Mouse (Mus musculus): ENCODE measurements around the gene Rpl18. TPM values are rescaled to one million over a fixed set of nuclear protein-coding genes. Genes with fewer than 3 reads are reported as not detected.
A peak's percentile ranks its signal among the peaks of the same experiment; 100 is the strongest.

Gene Rpl18
- 942 and 1,034 TPM in 2 replicates for polyA plus RNA-seq (2015; fragmentation: Nextera tagmentation; extraction: Ambion mirVana)

- no peaks in the 10 kb centered on the region for H3K27me3 ChIP-seq
- H3K9ac ChIP-seq: peak within 1 kb of the TSS; percentile 68
- peak within 1 kb of the TSS; percentile 77 for H3K27ac ChIP-seq
- H3K4me3 ChIP-seq: peak within 1 kb of the TSS; percentile 73
- ATAC-seq (ENCODE audit: insufficient number of reproducible peaks, low FRiP score, low TSS enrichment, low read depth): peak; percentile 90
- H3K9me3 ChIP-seq: no peaks in the 10 kb centered on the region
- H3K4me1 ChIP-seq: peaks cover 59% of the 10 kb centered on the region
- peaks cover 50% of the 10 kb centered on the region for H3K36me3 ChIP-seq
- 7% methylated on average over 34 of the region's 34 CpGs for WGBS
- peak within 1 kb of the TSS; percentile 90 for H3K4me2 ChIP-seq
Measured at GRCm38 (mm10) chr7:45715090-45715708, at the start of gene Rpl18. Rpl18 (plus strand) TSS chr7:45715457.

- ATAC-seq (ENCODE audit: insufficient number of reproducible peaks, low FRiP score, low TSS enrichment, low read depth): no peak
- Histone ChIP-seq H3K4me1 (peaks cover 7% of the 10 kb centered on the region; the same call in 1 of the 2 replicates), H3K27me3 (no peaks in the 10 kb centered on the region), H3K36me3 (no peaks in the 10 kb centered on the region), H3K9ac (no peak within 1 kb of the TSS), H3K27ac (peak within 1 kb of the TSS; percentile 48; the same call in 1 of the 2 replicates), H3K4me3 (no peak within 1 kb of the TSS), H3K4me2 (no peak within 1 kb of the TSS), H3K9me3 (no peaks in the 10 kb centered on the region)
- 82% methylated on average over 7 of the region's 7 CpGs for WGBS
Measured at GRCm38 (mm10) chr7:45666161-45666560, 49.1 kb upstream of the Rpl18 start, which contains the start of gene Fut2. Fut2 (minus strand) TSS chr7:45666394.

GRCm38 (mm10) chr7:45667761-45668160 is 47.5 kb upstream of the Rpl18 start:
- Histone ChIP-seq H3K27me3 (no peaks in the 10 kb centered on the region), H3K27ac (no peak overlapping the region), H3K4me3 (no peak overlapping the region), H3K9me3 (no peaks in the 10 kb centered on the region), H3K4me2 (no peak overlapping the region), H3K9ac (no peak overlapping the region), H3K36me3 (no peaks in the 10 kb centered on the region), H3K4me1 (peaks cover 7% of the 10 kb centered on the region; the same call in 1 of the 2 replicates)
- ATAC-seq (ENCODE audit: insufficient number of reproducible peaks, low FRiP score, low TSS enrichment, low read depth): no peak
- WGBS: 65% methylated on average over 14 of the region's 14 CpGs

- 95% methylated on average over 9 of the region's 9 CpGs for WGBS
- Histone ChIP-seq H3K9me3 (no peaks in the 10 kb centered on the region), H3K4me3 (no peak overlapping the region), H3K36me3 (no peaks in the 10 kb centered on the region), H3K4me1 (peaks cover 7% of the 10 kb centered on the region; the same call in 1 of the 2 replicates), H3K4me2 (no peak overlapping the region), H3K9ac (no peak overlapping the region), H3K27me3 (no peaks in the 10 kb centered on the region), H3K27ac (no peak overlapping the region)
- no peak for ATAC-seq (ENCODE audit: insufficient number of reproducible peaks, low FRiP score, low TSS enrichment, low read depth)
Measured at GRCm38 (mm10) chr7:45668921-45669320, 46.3 kb upstream of the Rpl18 start.

GRCm38 (mm10) chr7:45677627-45678295 is 37.5 kb upstream of the Rpl18 start:
- Histone ChIP-seq H3K9me3 (no peaks in the 10 kb centered on the region), H3K27ac (no peak overlapping the region), H3K4me3 (no peak overlapping the region), H3K4me2 (no peak overlapping the region), H3K9ac (no peak overlapping the region), H3K4me1 (peaks cover 3% of the 10 kb centered on the region), H3K36me3 (no peaks in the 10 kb centered on the region), H3K27me3 (no peaks in the 10 kb centered on the region)
- 72% methylated on average over 7 of the region's 7 CpGs for WGBS
- no peak for ATAC-seq (ENCODE audit: insufficient number of reproducible peaks, low FRiP score, low TSS enrichment, low read depth)

- Histone ChIP-seq H3K9ac (no peak overlapping the region), H3K4me1 (peaks cover 3% of the 10 kb centered on the region), H3K4me3 (no peak overlapping the region), H3K27me3 (no peaks in the 10 kb centered on the region), H3K36me3 (no peaks in the 10 kb centered on the region), H3K4me2 (no peak overlapping the region), H3K9me3 (no peaks in the 10 kb centered on the region), H3K27ac (no peak overlapping the region)
- ATAC-seq (ENCODE audit: insufficient number of reproducible peaks, low FRiP score, low TSS enrichment, low read depth): no peak
- WGBS: 88% methylated on average over 14 of the region's 14 CpGs
Measured at GRCm38 (mm10) chr7:45678513-45678912, 36.7 kb upstream of the Rpl18 start.

- 74% methylated on average over 14 of the region's 14 CpGs for WGBS
Measured at GRCm38 (mm10) chr7:45679966-45680621, 35.2 kb upstream of the Rpl18 start.

GRCm38 (mm10) chr7:45681046-45681736 is 34.1 kb upstream of the Rpl18 start:
- Histone ChIP-seq H3K4me2 (no peak overlapping the region), H3K36me3 (no peaks in the 10 kb centered on the region), H3K27ac (no peak overlapping the region), H3K27me3 (no peaks in the 10 kb centered on the region), H3K4me3 (no peak overlapping the region), H3K9me3 (no peaks in the 10 kb centered on the region), H3K9ac (no peak overlapping the region), H3K4me1 (peaks cover 20% of the 10 kb centered on the region)
- no peak for ATAC-seq (ENCODE audit: insufficient number of reproducible peaks, low FRiP score, low TSS enrichment, low read depth)
- 82% methylated on average over 8 of the region's 8 CpGs for WGBS

More at GRCm38 (mm10) chr7:45679966-45680621, 35.2 kb upstream of the Rpl18 start:
- no peaks in the 10 kb centered on the region for H3K9me3 ChIP-seq
- H3K36me3 ChIP-seq: no peaks in the 10 kb centered on the region
- no peak overlapping the region for H3K27ac ChIP-seq
- H3K4me2 ChIP-seq: no peak overlapping the region
- H3K4me1 ChIP-seq: peaks cover 9% of the 10 kb centered on the region
- no peak for ATAC-seq (ENCODE audit: insufficient number of reproducible peaks, low FRiP score, low TSS enrichment, low read depth)
- no peak overlapping the region for H3K9ac ChIP-seq
- H3K27me3 ChIP-seq: no peaks in the 10 kb centered on the region
- no peak overlapping the region for H3K4me3 ChIP-seq

GRCm38 (mm10) chr7:45682144-45683126 is 32.8 kb upstream of the Rpl18 start:
- ATAC-seq (ENCODE audit: insufficient number of reproducible peaks, low FRiP score, low TSS enrichment, low read depth): peak; percentile 52; the same call in 1 of the 2 replicates
- H3K4me3 ChIP-seq: peak overlapping the region; percentile 15; the same call in 1 of the 2 replicates
- H3K27ac ChIP-seq: peak overlapping the region; percentile 55; the same call in 1 of the 2 replicates
- peak overlapping the region; percentile 40 for H3K4me2 ChIP-seq
- no peaks in the 10 kb centered on the region for H3K27me3 ChIP-seq
- peaks cover 26% of the 10 kb centered on the region for H3K4me1 ChIP-seq
- H3K9ac ChIP-seq: no peak overlapping the region
- WGBS: 32% methylated on average over 14 of the region's 14 CpGs
- no peaks in the 10 kb centered on the region for H3K36me3 ChIP-seq
- no peaks in the 10 kb centered on the region for H3K9me3 ChIP-seq

- WGBS: 75% methylated on average over 7 of the region's 7 CpGs
- H3K4me3 ChIP-seq: peak within 1 kb of the TSS; percentile 15; the same call in 1 of the 2 replicates
- H3K27me3 ChIP-seq: no peaks in the 10 kb centered on the region
- no peaks in the 10 kb centered on the region for H3K36me3 ChIP-seq
- ATAC-seq (ENCODE audit: insufficient number of reproducible peaks, low FRiP score, low TSS enrichment, low read depth): no peak
- no peak within 1 kb of the TSS for H3K4me2 ChIP-seq
- H3K4me1 ChIP-seq: peaks cover 26% of the 10 kb centered on the region
- H3K27ac ChIP-seq: no peak within 1 kb of the TSS
- H3K9ac ChIP-seq: no peak within 1 kb of the TSS
- H3K9me3 ChIP-seq: no peaks in the 10 kb centered on the region
Measured at GRCm38 (mm10) chr7:45683396-45684050, 31.7 kb upstream of the Rpl18 start, which contains the start of gene Ntn5. Ntn5 (plus strand) TSS chr7:45684022.
